Mouse (Mus musculus): ENCODE results near the gene Cdc42.

GRCm38 (mm10) chr4:137283407-137283732 is 74.2 kb downstream of the Cdc42 start:
- TF ChIP-seq CTCF (IDR thresholded peaks at IDR 0.05; ENCODE audit: borderline replicate concordance, control insufficient read depth, extremely low read depth, insufficient read depth, low read length, poor library complexity) = no peak
- no peak for TF ChIP-seq POLR2A (IDR thresholded peaks at IDR 0.05; ENCODE audit: control insufficient read depth, extremely low read depth, insufficient read depth, low read length, poor library complexity)

Data from thymus, adult 2 months (tissue).